Mouse (Mus musculus) midbrain, embryonic 15.5 days (tissue): ENCODE data around the gene Rbbp4. TPM values are rescaled to one million over a fixed set of nuclear protein-coding genes. Genes with fewer than 3 reads are reported as not detected.

ENCODE experiments used
- ATAC-seq: fragments of 200-750 bp; cut with Nextera tagmentation; replicated peaks from 2 replicates; pipeline ENCODE4 v1.8.0; 2017; ENCODE audit warnings: moderate TSS enrichment
- H3K27ac ChIP-seq: fragments of 300-500 bp; sonication (generic); 2 replicates; pipeline ENCODE4 v1.5.1; 2015; ENCODE audit warnings: mild to moderate bottlenecking, inconsistent platforms
- H3K27me3 ChIP-seq: fragments of 300-500 bp; sonication (generic); replicated peaks from 2 replicates; pipeline ENCODE4 v1.6.1; 2015; ENCODE audit warnings: inconsistent platforms
- H3K36me3 ChIP-seq: fragments of 300-500 bp; sonication (generic); replicated peaks from 2 replicates; pipeline ENCODE4 v1.6.1; 2015; ENCODE audit warnings: inconsistent platforms
- H3K4me1 ChIP-seq: fragments of 300-500 bp; sonication (generic); 2 replicates; pipeline ENCODE4 v1.6.1; 2015; ENCODE audit warnings: inconsistent platforms
- H3K4me2 ChIP-seq: fragments of 300-500 bp; sonication (generic); 2 replicates; pipeline ENCODE4 v1.6.1; 2015; ENCODE audit warnings: inconsistent platforms, mild to moderate bottlenecking, moderate library complexity
- H3K4me3 ChIP-seq: fragments of 300-500 bp; sonication (generic); 2 replicates; pipeline ENCODE4 v1.5.1; 2015; ENCODE audit warnings: mild to moderate bottlenecking, inconsistent platforms
- H3K9ac ChIP-seq: fragments of 300-500 bp; sonication (generic); 2 replicates; pipeline ENCODE4 v1.6.1; 2015; ENCODE audit warnings: mild to moderate bottlenecking, inconsistent platforms
- H3K9me3 ChIP-seq: fragments of 300-500 bp; sonication (generic); 2 replicates; pipeline ENCODE4 v1.6.1; 2016; ENCODE audit warnings: inconsistent platforms
- WGBS: fragments of 180-500 bp; shearing (Covaris S2); methylation state at CpG from one replicate; pipeline ENCODE4 v1.1.7; 2015; ENCODE audit warnings: mixed read lengths; 5-methylcytosine and 5-hydroxymethylcytosine counted together
- microRNA-seq: library from miRNA; unstranded; fragments of <30 nt; microRNA quantifications from one replicate; pipeline ENCODE4, GENCODE M21; 2016
- polyA plus RNA-seq: library from polyadenylated mRNA; unstranded; fragments of >200 nt; fragmentation: Nextera tagmentation; extraction: Ambion mirVana; gene quantifications from 2 replicates; pipeline ENCODE4 v1.2.1, GENCODE M21; 2015

The Rbbp4 gene
- polyA plus RNA-seq, 1 experiment from 2014 or later = 271 TPM

GRCm38 (mm10) chr4:129263225-129264021, 71.7 kb downstream of the Rbbp4 start:
- peaks cover 6% of the 10 kb centered on the region; the same call in 1 of the 2 replicates for H3K4me1 ChIP-seq
- H3K4me2 ChIP-seq = no peak overlapping the region
- no peaks in the 10 kb centered on the region for H3K27me3 ChIP-seq
- H3K9ac ChIP-seq = no peak overlapping the region
- ATAC-seq = no peak
- WGBS = 41% methylated on average over 19 of the region's 19 CpGs
- no peaks in the 10 kb centered on the region for H3K36me3 ChIP-seq
- no peaks in the 10 kb centered on the region for H3K9me3 ChIP-seq
- no peak overlapping the region for H3K4me3 ChIP-seq
- no peak overlapping the region for H3K27ac ChIP-seq

- H3K9ac ChIP-seq = no peak within 1 kb of the TSS
- no peak within 1 kb of the TSS for H3K27ac ChIP-seq
- 13% methylated on average over 2 of the region's 4 CpGs for WGBS
Observed at GRCm38 (mm10) chr4:129261196-129261595, 74.0 kb downstream of the Rbbp4 start, which contains the start of gene C77080. Gene C77080, minus strand, starts transcription at chr4:129261404.

GRCm38 (mm10) chr4:129260678-129261077, 74.5 kb downstream of the Rbbp4 start:
- Histone ChIP-seq H3K4me3 (no peak overlapping the region), H3K27me3 (no peaks in the 10 kb centered on the region), H3K36me3 (no peaks in the 10 kb centered on the region), H3K9ac (no peak overlapping the region), H3K9me3 (no peaks in the 10 kb centered on the region), H3K4me2 (no peak overlapping the region), H3K27ac (no peak overlapping the region), H3K4me1 (peaks cover 11% of the 10 kb centered on the region)
- no peak for ATAC-seq
- 11% methylated on average over 6 of the region's 6 CpGs for WGBS

More at GRCm38 (mm10) chr4:129261196-129261595, 74.0 kb downstream of the Rbbp4 start, which contains the start of gene C77080:
- Histone ChIP-seq H3K4me3 (no peak within 1 kb of the TSS), H3K4me2 (no peak within 1 kb of the TSS), H3K27me3 (no peaks in the 10 kb centered on the region), H3K9me3 (no peaks in the 10 kb centered on the region), H3K4me1 (peaks cover 11% of the 10 kb centered on the region), H3K36me3 (no peaks in the 10 kb centered on the region)
- ATAC-seq = no peak

GRCm38 (mm10) chr4:129259101-129259500, 76.1 kb downstream of the Rbbp4 start:
- ATAC-seq = no peak
- WGBS = 21% methylated on average over 4 of the region's 4 CpGs
- Histone ChIP-seq H3K9me3 (no peaks in the 10 kb centered on the region), H3K36me3 (no peaks in the 10 kb centered on the region), H3K9ac (no peak overlapping the region), H3K4me1 (peaks cover 11% of the 10 kb centered on the region), H3K27me3 (no peaks in the 10 kb centered on the region), H3K4me3 (no peak overlapping the region), H3K4me2 (no peak overlapping the region), H3K27ac (no peak overlapping the region)

Small RNAs within 50 kb of the gene (microRNA-seq; reads per million reads assigned to microRNA genes)
- gene Gm22994 = not detected

Other genes with a start within 250 kb of the Rbbp4 start
- not detected in 2 replicates for gene Tmem54, start 229.8 kb downstream of the Rbbp4 start, polyA plus RNA-seq
- 76.7 and 78.1 TPM in 2 replicates for gene Hpca, start 213.3 kb downstream of the Rbbp4 start, polyA plus RNA-seq
- gene Fndc5, start 198.4 kb downstream of the Rbbp4 start, polyA plus RNA-seq = 7.0 and 7.8 TPM in 2 replicates
- gene S100pbp, start 145.6 kb downstream of the Rbbp4 start, polyA plus RNA-seq = 21.8 and 24.4 TPM in 2 replicates
- gene Yars, start 145.6 kb downstream of the Rbbp4 start, polyA plus RNA-seq = 114 and 116 TPM in 2 replicates
- 9.4 and 9.7 TPM in 2 replicates for gene C77080, start 74.0 kb downstream of the Rbbp4 start, polyA plus RNA-seq
- gene Sync, start 47.8 kb downstream of the Rbbp4 start, polyA plus RNA-seq = 0.50 and 0.86 TPM in 2 replicates
- gene Zbtb8os, start 325 bp upstream of the Rbbp4 start, polyA plus RNA-seq = 19.9 and 21.1 TPM in 2 replicates
- 20.4 and 21.5 TPM in 2 replicates for gene Zbtb8a, start 42.7 kb upstream of the Rbbp4 start, polyA plus RNA-seq
- 19.0 and 19.8 TPM in 2 replicates for gene Zbtb8b, start 105.5 kb upstream of the Rbbp4 start, polyA plus RNA-seq
- gene Bsdc1, start 126.2 kb upstream of the Rbbp4 start, polyA plus RNA-seq = 38.6 and 39.9 TPM in 2 replicates
- 0.49 and 0.52 TPM in 2 replicates for gene Tssk3, start 155.7 kb upstream of the Rbbp4 start, polyA plus RNA-seq
- gene Fam229a, start 155.8 kb upstream of the Rbbp4 start, polyA plus RNA-seq = 0.56 TPM in 1 of 2 replicates, not detected in the other
- 1,751 and 1,836 TPM in 2 replicates for gene Marcksl1, start 178.2 kb upstream of the Rbbp4 start, polyA plus RNA-seq
- gene Hdac1, start 207.3 kb upstream of the Rbbp4 start, polyA plus RNA-seq = 86.1 and 99.3 TPM in 2 replicates
- 12.5 and 13.5 TPM in 2 replicates for gene Lck, start 238.3 kb upstream of the Rbbp4 start, polyA plus RNA-seq
- 0.31 TPM in 1 of 2 replicates, not detected in the other for gene Fam167b, start 243.2 kb upstream of the Rbbp4 start, polyA plus RNA-seq